Mouse (Mus musculus) heart, embryonic 10.5 days (tissue): ENCODE measurements at regions not wholly inside any gene's neighbourhood (a gene's known extent, or its start where the extent isn't known, plus 50 kb on each side); places are given as distances from the start of the nearest gene placed in this dataset.

ENCODE experiments used
- DNase-seq: peaks from one replicate; pipeline ENCODE4 v3.0.0-alpha.2; 2017; ENCODE audit warnings: low spot score
- H3K27ac ChIP-seq: fragments of 300-500 bp; sonication (generic); 2 replicates; pipeline ENCODE4 v1.5.1; 2016; ENCODE audit warnings: mild to moderate bottlenecking
- H3K27me3 ChIP-seq: fragments of 300-500 bp; sonication (generic); 2 replicates; pipeline ENCODE4 v1.6.1; 2016; ENCODE audit warnings: mild to moderate bottlenecking; ENCODE audit not compliant: poor library complexity, insufficient read depth, severe bottlenecking
- H3K36me3 ChIP-seq: fragments of 300-500 bp; sonication (generic); 2 replicates; pipeline ENCODE4 v1.6.1; 2016; ENCODE audit warnings: mild to moderate bottlenecking, moderate library complexity
- H3K4me1 ChIP-seq: fragments of 300-500 bp; sonication (generic); 2 replicates; pipeline ENCODE4 v1.6.1; 2016; ENCODE audit warnings: mild to moderate bottlenecking
- H3K4me3 ChIP-seq: fragments of 300-500 bp; sonication (generic); 2 replicates; pipeline ENCODE4 v1.5.1; 2016; ENCODE audit warnings: mild to moderate bottlenecking, moderate library complexity
- H3K9me3 ChIP-seq: fragments of 300-500 bp; sonication (generic); 2 replicates; pipeline ENCODE4 v1.6.1; 2016; ENCODE audit warnings: mild to moderate bottlenecking, moderate library complexity
- WGBS: fragments of 180-500 bp; shearing (Covaris S2); methylation state at CpG from one replicate; pipeline ENCODE4 v1.1.7; 2016; 5-methylcytosine and 5-hydroxymethylcytosine counted together

- WGBS, result 69% methylated on average over 4 of the region's 4 CpGs
- Histone ChIP-seq H3K36me3 (no peaks in the 10 kb centered on the region), H3K27me3 (no peaks in the 10 kb centered on the region), H3K4me1 (peaks cover 8% of the 10 kb centered on the region), H3K9me3 (no peaks in the 10 kb centered on the region), H3K4me3 (no peak overlapping the region), H3K27ac (no peak overlapping the region)
- DNase-seq, result no peak
Observed at GRCm38 (mm10) chr4:142837636-142838035, 375.2 kb downstream of the Prdm2 start.

- no peaks in the 10 kb centered on the region for H3K4me1 ChIP-seq
- no peak overlapping the region for H3K27ac ChIP-seq
- DNase-seq, result no peak
- no peaks in the 10 kb centered on the region for H3K27me3 ChIP-seq
- 83% methylated on average over 7 of the region's 7 CpGs for WGBS
- H3K36me3 ChIP-seq, result no peaks in the 10 kb centered on the region
- H3K9me3 ChIP-seq, result no peaks in the 10 kb centered on the region
- no peak overlapping the region for H3K4me3 ChIP-seq
Observed at GRCm38 (mm10) chr4:142829711-142830110, 383.1 kb downstream of the Prdm2 start.

- 38% methylated on average over 10 of the region's 10 CpGs for WGBS
- no peaks in the 10 kb centered on the region for H3K27me3 ChIP-seq
- no peak overlapping the region for H3K27ac ChIP-seq
- DNase-seq, result no peak
- H3K9me3 ChIP-seq, result no peaks in the 10 kb centered on the region
- H3K36me3 ChIP-seq, result no peaks in the 10 kb centered on the region
- H3K4me3 ChIP-seq, result no peak overlapping the region
- H3K4me1 ChIP-seq, result no peaks in the 10 kb centered on the region
Observed at GRCm38 (mm10) chr4:142828969-142829368, 383.8 kb downstream of the Prdm2 start.

- Histone ChIP-seq H3K27ac (no peak overlapping the region), H3K27me3 (no peaks in the 10 kb centered on the region), H3K36me3 (no peaks in the 10 kb centered on the region), H3K4me3 (no peak overlapping the region), H3K9me3 (no peaks in the 10 kb centered on the region), H3K4me1 (no peaks in the 10 kb centered on the region)
- WGBS, result 66% methylated on average over 13 of the region's 13 CpGs
- no peak for DNase-seq
Observed at GRCm38 (mm10) chr4:142826250-142826893, 386.4 kb downstream of the Prdm2 start.

GRCm38 (mm10) chr4:142825786-142826185 lies 387.0 kb downstream of the Prdm2 start:
- WGBS, result 67% methylated on average over 5 of the region's 5 CpGs
- no peaks in the 10 kb centered on the region for H3K36me3 ChIP-seq
- no peak overlapping the region for H3K4me3 ChIP-seq
- no peaks in the 10 kb centered on the region for H3K4me1 ChIP-seq
- DNase-seq, result no peak
- H3K27ac ChIP-seq, result no peak overlapping the region
- no peaks in the 10 kb centered on the region for H3K27me3 ChIP-seq
- no peaks in the 10 kb centered on the region for H3K9me3 ChIP-seq

GRCm38 (mm10) chr4:142818440-142818839 lies 394.4 kb downstream of the Prdm2 start:
- Histone ChIP-seq H3K4me3 (no peak overlapping the region), H3K27me3 (no peaks in the 10 kb centered on the region), H3K36me3 (no peaks in the 10 kb centered on the region), H3K9me3 (no peaks in the 10 kb centered on the region), H3K27ac (no peak overlapping the region), H3K4me1 (no peaks in the 10 kb centered on the region)
- no peak for DNase-seq
- WGBS, result 83% methylated on average over 6 of the region's 6 CpGs

- H3K27ac ChIP-seq, result no peak overlapping the region
- no peaks in the 10 kb centered on the region for H3K36me3 ChIP-seq
- no peaks in the 10 kb centered on the region for H3K27me3 ChIP-seq
- no peak for DNase-seq
- no peaks in the 10 kb centered on the region for H3K9me3 ChIP-seq
- no peaks in the 10 kb centered on the region for H3K4me1 ChIP-seq
- WGBS, result 79% methylated on average over 1 of the region's 1 CpGs
- no peak overlapping the region for H3K4me3 ChIP-seq
Observed at GRCm38 (mm10) chr4:142816986-142817385, 395.8 kb downstream of the Prdm2 start.

- H3K9me3 ChIP-seq, result no peaks in the 10 kb centered on the region
- no peak for DNase-seq
- H3K27ac ChIP-seq, result no peak overlapping the region
- no peaks in the 10 kb centered on the region for H3K4me1 ChIP-seq
- no peaks in the 10 kb centered on the region for H3K36me3 ChIP-seq
- WGBS, result 75% methylated on average over 2 of the region's 2 CpGs
- no peaks in the 10 kb centered on the region for H3K27me3 ChIP-seq
- H3K4me3 ChIP-seq, result no peak overlapping the region
Observed at GRCm38 (mm10) chr4:142803819-142804218, 409.0 kb downstream of the Prdm2 start.

GRCm38 (mm10) chr4:142799291-142799690 lies 413.5 kb downstream of the Prdm2 start:
- Histone ChIP-seq H3K27ac (no peak overlapping the region), H3K4me1 (no peaks in the 10 kb centered on the region), H3K4me3 (no peak overlapping the region), H3K9me3 (no peaks in the 10 kb centered on the region), H3K36me3 (no peaks in the 10 kb centered on the region), H3K27me3 (no peaks in the 10 kb centered on the region)
- no peak for DNase-seq
- WGBS, result 73% methylated on average over 5 of the region's 5 CpGs

GRCm38 (mm10) chr4:142798834-142799233 lies 414.0 kb downstream of the Prdm2 start:
- WGBS, result 79% methylated on average over 6 of the region's 6 CpGs
- DNase-seq, result no peak
- H3K36me3 ChIP-seq, result no peaks in the 10 kb centered on the region
- no peak overlapping the region for H3K4me3 ChIP-seq
- H3K9me3 ChIP-seq, result no peaks in the 10 kb centered on the region
- H3K27ac ChIP-seq, result no peak overlapping the region
- H3K4me1 ChIP-seq, result no peaks in the 10 kb centered on the region
- no peaks in the 10 kb centered on the region for H3K27me3 ChIP-seq

GRCm38 (mm10) chr4:142792606-142792970 lies 420.2 kb downstream of the Prdm2 start:
- 58% methylated on average over 2 of the region's 2 CpGs for WGBS

GRCm38 (mm10) chr4:142791823-142792605 lies 420.8 kb downstream of the Prdm2 start:
- Histone ChIP-seq H3K27me3 (no peaks in the 10 kb centered on the region), H3K36me3 (no peaks in the 10 kb centered on the region), H3K27ac (no peak overlapping the region), H3K4me3 (no peak overlapping the region), H3K9me3 (no peaks in the 10 kb centered on the region), H3K4me1 (no peaks in the 10 kb centered on the region)
- WGBS, result 76% methylated on average over 3 of the region's 3 CpGs
- DNase-seq, result no peak

More at GRCm38 (mm10) chr4:142792606-142792970, 420.2 kb downstream of the Prdm2 start:
- Histone ChIP-seq H3K4me1 (no peaks in the 10 kb centered on the region), H3K36me3 (no peaks in the 10 kb centered on the region), H3K9me3 (no peaks in the 10 kb centered on the region), H3K27me3 (no peaks in the 10 kb centered on the region), H3K27ac (no peak overlapping the region), H3K4me3 (no peak overlapping the region)
- DNase-seq, result no peak

- Histone ChIP-seq H3K27ac (no peak overlapping the region), H3K27me3 (no peaks in the 10 kb centered on the region), H3K4me1 (no peaks in the 10 kb centered on the region), H3K4me3 (no peak overlapping the region), H3K36me3 (no peaks in the 10 kb centered on the region), H3K9me3 (no peaks in the 10 kb centered on the region)
- WGBS, result 82% methylated on average over 7 of the region's 7 CpGs
- DNase-seq, result no peak
Observed at GRCm38 (mm10) chr4:142789048-142789447, 423.7 kb downstream of the Prdm2 start.
